Mouse (Mus musculus) CD4-positive naive resting alpha-beta T cell, adult 57 days (primary cell): ENCODE measurements around the gene Arhgap6. TPM values are rescaled to one million over a fixed set of nuclear protein-coding genes. Genes with fewer than 3 reads are reported as not detected.

Experiments used
- total RNA-seq: library from RNA; stranded (reverse); gene quantifications from one replicate; pipeline ENCODE4 v1.2.4, GENCODE M21; 2023

Gene Arhgap6
- total RNA-seq = not detected

DNA sequence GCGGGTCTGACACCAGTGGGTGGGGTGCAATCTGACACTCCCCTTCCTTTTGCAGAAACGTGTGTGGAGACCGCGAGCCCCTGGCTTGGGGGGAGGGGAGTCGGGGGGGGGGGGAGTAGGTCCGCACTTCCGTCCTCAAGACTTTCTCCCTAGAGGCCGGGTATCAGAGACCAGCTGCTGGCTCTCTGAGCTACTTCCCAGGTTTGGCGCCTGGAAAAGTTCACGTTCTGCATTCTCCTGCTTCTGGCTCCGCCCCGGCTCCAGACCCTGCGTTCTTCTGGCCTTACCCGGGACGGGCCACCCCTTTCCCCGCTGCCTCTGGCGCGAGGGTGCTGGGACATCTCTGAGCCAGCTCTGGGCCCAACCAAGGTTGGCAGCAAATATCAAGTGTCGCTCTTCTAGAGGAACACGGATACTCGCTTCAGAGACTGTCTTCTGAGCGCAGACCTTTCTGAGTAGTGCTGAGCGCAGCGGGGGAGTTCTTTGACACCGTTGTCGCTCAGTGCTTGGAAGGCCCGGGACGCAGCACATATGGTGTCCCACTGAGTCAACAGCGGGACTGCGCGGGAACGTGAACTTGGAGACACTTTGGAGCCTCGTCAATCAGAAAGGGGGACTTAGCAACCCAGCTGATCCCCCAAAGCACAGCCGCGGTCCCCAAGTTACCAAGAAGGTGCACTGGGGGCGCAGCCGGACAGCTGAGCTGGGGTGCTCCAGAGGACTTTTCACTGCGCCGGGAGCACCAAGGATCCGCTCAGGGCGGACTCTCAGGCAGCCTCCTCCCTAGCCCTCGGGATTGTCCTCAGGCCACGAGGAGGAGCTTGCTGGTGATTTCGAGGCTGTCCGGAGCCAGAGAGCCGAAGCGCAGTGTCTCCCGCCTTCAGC is at the start of gene Arhgap6:
TSS of gene Arhgap6 (plus strand) at position 126 of the 885 bp plus-strand sequence.

DNA sequence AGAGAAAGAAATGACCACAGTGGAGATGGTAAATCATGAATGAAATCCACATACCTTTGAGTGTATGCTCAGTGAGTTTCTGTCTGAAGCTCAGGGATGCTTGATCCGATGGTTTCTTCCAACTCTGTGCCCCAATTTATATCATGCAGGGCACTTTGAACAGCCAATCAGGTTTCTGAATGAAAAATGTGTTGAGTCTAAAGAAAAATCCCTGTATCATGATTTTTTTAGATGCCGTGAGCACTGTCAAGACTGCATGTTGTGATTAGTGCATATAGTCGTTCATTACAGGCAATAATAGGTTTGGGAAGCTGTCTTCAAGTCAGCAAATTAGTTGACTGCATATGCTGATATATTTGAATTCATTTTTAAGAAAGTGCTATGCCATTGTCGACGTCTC is 392.2 kb downstream of the Arhgap6 start, which contains the start of gene Amelx:
TSS of gene Amelx (minus strand) at position 101 of the 400 bp plus-strand sequence.

DNA sequence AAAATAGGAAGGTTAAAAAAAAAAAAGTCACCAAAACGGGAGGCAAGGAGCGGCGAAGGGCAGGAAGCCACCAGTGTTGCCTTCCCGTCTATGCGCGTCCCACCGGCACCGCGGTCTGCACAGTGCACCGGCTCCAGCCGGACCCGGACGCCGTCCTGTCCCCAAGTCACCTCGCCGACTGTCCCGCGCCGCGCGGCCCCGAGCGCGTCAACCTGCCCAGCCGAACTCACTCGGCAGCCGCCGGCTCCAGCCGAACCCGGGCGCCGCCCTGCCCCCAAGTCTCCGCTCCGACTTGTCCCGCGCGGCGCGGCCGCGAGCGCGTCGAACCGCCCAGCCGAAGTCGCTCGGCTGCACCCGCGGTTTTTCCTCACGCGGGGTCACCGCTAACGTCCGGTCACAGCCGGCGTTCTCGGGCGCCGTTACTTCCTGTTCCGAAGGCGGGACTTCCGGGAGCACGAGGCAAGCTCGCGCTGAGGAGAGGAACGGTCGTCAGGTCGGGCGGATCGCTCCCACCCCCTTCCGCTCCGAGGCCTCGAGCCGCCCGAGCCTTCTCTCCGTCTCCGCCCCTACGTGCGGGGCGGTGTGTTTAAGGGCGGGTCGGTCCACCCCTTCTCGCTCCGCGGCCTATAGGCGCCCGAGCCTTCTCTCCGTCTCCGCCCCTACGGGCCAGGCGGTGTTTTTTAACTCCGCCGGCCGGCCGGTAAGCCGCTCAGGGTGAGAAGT is 525.2 kb downstream of the Arhgap6 start, which contains the start of gene Hccs:
TSS of gene Hccs (minus strand) at position 428 of the 723 bp plus-strand sequence.

Other genes with a start within 250 kb of the Arhgap6 start
- not detected for gene Frmpd4, start 217.9 kb upstream of the Arhgap6 start, total RNA-seq
- 25.2 TPM for gene Msl3, start 121.2 kb upstream of the Arhgap6 start, total RNA-seq